Mouse (Mus musculus) common myeloid progenitor, adult 5-6 weeks (primary cell): Measurements from ENCODE around the gene Spryd4. TPM values are rescaled to one million over a fixed set of nuclear protein-coding genes. Genes with fewer than 3 reads are reported as not detected.
A peak's percentile ranks its signal among the peaks of the same experiment; 100 is the strongest.
"Not testable (repeated sequence)": the region's sequence is repeated elsewhere in the genome, so short reads cannot be mapped to it uniquely, and the experiment has no call there.

Experiments used
- ATAC-seq: replicated peaks from 2 replicates; pipeline ENCODE4 v1.8.0; 2016; ENCODE audit warnings: low read depth, mild to moderate bottlenecking, moderate TSS enrichment, inconsistent platforms; ENCODE audit not compliant: poor library complexity, severe bottlenecking
- total RNA-seq: library from RNA; stranded (forward); fragments of 200-1000, 187-1606 nt; gene quantifications from 2 replicates; pipeline ENCODE4 v1.2.3, GENCODE M21; 2017

Gene Spryd4
- total RNA-seq, 1 experiment from 2014 or later: 24.8 TPM

GRCm38 (mm10) chr10:128228009-128228408 is 16.4 kb upstream of the Spryd4 start:
- ATAC-seq: no peak

GRCm38 (mm10) chr10:128227592-128227991 is 16.0 kb upstream of the Spryd4 start:
- no peak for ATAC-seq

- ATAC-seq: no peak
Measured at GRCm38 (mm10) chr10:128225538-128225937, 13.9 kb upstream of the Spryd4 start, which contains the start of gene Mip. TSS of gene Mip (plus strand) at chr10:128225838.

DNA sequence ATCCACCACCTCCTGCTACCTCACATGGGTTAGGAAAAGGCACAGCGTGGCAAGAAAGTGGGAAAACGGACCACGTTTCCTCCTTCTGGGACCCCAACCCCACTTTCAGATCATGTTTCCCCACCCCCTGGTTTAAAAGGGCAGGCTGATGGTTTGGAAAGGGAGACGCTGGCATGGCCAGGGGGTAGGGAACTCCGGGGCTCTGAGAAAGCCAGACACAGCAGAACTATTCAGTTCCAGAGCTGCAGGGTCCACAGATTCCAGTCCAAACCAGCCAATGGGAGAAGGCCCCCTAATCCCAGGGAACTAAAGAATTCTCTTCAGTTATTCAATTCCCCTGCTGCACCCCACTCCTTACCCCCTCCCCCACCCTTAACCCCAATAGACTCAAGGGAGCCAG is 13.5 kb upstream of the Spryd4 start:
- ATAC-seq: no peak

DNA sequence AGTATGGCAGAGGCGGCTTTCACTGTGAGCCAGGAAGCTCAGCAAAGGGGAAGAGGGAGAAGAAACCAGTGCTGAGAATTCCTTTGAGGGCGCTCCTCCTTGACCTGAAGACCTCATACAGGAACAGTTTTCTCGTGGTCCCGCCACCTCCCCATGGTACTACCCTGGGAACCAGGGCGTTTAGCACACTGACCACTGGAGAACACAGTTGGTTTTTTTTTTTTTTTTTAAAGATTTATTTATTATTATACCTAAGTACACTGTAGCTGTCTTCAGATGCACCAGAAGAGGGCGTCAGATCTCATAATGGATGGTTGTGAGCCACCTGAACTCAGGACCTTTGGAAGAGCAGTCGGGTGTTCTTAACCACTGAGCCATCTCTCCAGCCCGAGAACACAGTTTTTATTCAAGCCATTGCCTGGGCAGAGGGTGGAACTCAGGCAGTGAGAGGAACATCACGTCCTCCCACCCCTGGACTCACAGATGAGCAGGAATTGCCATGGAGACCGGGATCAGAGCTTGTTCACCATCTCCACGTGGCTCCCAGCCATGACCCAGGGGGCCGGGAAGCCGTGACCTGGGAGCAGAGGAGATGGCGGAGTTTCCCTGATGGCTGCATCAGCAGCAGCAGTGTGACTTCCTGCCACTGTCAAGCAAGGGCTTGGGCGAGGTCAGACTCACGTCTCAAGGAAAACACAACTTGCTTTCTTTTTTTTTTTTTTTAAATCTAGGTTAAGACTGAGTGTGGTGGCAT is 10.1 kb upstream of the Spryd4 start:
- no peak for ATAC-seq

GRCm38 (mm10) chr10:128218387-128219117 is 6.9 kb upstream of the Spryd4 start:
- ATAC-seq: peak; percentile 84

- no peak for ATAC-seq
Measured at GRCm38 (mm10) chr10:128214981-128215380, 3.4 kb upstream of the Spryd4 start.

DNA sequence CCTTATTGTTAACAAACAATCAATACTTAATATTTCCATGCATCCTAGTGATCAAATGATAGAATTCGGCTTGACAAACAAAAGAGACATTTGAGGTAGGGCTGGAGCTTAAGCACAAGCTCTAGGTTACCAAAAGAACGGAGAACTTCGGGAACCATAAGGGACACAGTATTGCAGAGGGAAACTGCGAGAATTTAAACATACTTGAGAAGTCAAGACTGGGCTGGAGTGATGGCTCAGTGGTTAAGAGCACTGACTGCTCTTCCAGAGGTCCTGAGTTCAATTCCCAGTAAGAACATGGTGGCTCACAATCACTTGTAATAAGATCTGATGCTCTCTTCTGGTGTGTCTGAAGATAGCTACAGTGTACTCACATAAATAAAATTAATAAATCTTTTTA is 2.5 kb upstream of the Spryd4 start:
- not testable (repeated sequence) for ATAC-seq

DNA sequence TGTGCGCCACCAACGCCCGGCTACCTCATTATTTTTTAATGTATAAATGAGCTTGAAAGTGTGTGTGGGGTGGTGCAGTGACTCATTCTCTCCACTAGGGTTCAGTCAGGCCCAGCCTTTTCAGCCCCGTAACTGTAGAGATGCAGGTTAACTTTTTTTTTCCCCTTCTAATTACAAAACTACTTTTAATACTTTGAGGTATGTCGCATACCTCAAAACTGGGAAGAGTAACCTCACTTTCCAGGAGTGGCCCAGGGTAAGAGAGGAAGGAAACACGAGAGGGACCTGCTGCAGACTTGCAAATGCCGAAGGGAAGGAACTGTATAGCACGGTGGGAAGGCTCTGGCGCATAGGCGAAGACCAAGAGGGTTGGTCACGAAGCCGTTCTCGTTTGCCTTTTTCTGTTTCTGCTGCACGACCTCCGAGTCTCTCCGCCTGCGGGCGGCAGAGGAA is 1.3 kb upstream of the Spryd4 start:
- ATAC-seq: peak; percentile 68

DNA sequence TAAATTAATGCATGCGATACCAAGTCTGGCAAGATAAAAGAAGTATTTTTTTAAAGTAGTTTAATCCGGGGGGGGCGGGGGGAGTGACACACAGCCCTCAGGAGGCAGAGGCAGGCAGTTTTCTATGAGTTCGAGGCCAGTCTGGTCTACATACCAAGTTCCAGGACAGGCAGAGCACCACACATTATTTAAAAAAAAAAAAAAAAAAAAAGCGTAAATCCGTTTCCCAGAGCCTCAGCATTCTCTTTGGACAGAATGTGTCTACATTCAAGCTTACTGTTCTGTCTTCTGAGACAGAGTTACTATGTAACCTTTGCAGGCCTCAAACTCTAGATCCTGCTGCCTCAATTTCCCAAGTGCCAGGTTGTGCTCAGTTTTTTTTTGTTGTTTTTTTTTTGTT is 541 bp upstream of the Spryd4 start:
- no peak for ATAC-seq

DNA sequence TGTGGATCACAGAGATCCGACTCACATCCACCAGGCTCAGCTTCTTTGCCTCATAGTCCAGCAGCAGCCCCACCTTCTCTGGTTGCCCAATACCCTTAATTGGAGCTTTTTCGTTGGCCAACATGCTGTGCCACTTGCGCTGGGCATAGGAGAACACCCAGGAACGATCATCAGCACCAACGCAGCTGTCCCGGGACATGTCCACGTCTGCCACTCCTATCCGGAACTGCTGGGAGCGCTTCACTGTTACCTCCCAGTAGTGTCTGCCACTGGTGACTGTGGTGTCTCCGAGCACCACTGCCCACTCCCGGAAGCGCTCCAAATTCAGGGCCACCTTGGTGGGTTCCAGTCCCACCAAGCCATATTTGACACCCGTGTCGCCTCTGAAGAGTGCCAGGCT is 653 bp downstream of the Spryd4 start:
- ATAC-seq: peak; percentile 22

DNA sequence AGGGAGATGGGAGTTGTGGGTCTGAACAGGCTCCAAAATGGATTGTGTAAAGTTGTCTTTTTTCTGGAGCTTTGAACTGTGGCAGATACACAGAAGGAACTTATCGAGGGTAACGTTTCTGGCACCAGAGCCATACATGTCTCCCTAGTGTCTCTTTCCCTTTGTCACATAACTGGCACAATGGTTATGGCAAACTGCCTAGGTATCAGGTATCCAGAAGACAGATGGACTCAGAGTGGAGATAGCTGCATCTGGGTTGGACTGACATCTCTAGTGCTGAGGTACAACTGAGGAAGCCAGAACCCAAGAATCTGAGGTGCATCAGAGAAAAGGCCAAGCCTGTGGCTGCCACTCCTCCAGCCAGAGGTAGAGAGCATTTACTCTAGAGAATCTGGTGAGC is 1.5 kb downstream of the Spryd4 start:
- ATAC-seq: no peak

DNA sequence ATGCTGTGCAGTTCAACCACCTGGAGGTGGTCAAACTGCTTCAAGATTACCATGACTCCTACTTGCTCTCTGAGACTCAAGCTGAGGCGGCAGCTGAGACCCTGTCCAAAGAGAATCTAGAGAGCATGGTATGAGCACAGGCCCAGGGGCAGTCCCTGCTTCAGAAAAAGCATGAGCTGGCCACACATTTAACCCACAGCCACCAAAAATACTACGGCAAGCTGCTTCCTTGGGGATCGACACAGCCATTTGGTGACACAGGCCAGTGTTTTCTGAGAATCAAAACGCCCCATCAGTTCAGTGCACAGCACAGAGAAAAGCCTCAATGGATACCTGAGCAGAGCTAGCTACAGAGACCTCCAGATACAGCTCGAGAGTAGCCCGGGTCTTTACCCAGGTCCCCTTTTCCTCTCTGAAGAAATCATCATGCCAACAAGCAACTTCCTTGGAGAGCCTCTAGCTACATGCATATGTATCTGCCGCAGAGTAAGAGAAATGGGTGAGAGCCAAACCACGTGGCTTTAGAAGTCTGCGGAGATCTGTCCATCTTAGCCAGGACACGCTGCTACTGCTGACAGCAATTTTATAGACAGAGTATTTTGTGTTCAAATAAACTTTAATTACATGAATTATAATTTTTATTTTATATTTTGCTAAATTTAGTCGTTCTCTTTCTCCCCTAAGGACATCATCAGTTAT is 2.1 kb downstream of the Spryd4 start:
- ATAC-seq: no peak

DNA sequence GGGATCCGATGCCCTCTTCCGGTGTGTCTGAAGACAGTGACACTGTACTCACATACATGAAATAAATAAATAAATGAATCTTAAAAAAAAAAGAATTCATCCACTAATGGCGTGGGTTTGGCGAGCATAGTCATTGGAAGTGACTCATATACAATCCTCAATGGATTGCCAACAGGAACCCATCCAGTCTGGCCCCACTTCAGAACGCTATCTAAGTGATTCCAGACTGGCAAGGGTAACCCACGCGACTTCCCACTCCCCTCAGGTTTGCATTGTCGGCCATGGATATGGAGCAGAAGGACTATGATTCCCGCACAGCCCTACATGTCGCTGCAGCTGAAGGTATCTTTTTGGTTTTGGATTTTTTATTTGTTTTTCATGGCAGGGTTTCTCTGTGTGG is 3.3 kb downstream of the Spryd4 start:
- no peak for ATAC-seq

DNA sequence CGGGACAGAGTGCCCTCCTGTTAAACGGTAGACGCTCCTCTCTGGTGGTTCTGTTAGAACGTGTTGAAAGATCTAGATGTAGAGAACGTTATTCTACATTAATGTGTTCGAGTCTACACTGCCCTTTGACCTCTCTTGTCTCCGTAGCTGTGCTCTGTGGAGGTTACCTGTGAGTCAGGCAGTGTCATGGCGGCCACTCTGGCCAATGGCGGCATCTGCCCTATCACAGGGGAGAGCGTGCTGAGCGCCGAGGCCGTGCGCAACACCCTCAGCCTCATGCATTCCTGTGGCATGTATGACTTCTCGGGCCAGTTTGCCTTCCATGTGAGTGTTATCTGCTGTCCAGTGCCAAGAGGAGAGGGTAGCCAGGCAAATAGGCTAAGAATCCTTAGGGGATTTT is 6.7 kb downstream of the Spryd4 start:
- ATAC-seq: no peak

DNA sequence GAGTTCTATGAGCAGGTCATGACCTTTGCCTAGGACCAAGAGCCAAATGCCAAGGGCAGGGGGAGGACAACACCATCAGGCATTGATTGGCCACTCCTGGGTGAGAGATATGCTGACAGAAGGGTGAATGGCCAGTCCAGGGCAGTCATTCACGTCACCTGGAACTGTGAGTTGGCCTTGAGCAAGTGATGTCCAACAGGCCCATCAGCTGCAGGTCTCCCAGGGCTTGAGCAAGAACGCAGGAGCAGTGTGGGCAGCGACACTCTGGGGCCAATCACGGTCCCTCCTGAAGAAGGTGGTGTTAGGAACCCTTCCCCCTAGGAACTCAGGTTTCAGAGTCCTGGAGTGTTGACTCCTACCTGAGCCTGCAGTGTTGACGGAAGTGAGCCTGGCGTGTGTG is 9.8 kb downstream of the Spryd4 start:
- ATAC-seq: no peak

- ATAC-seq: peak; percentile 39
Measured at GRCm38 (mm10) chr10:128194551-128195461, 16.8 kb downstream of the Spryd4 start.

- ATAC-seq: peak; percentile 99
Measured at GRCm38 (mm10) chr10:128194024-128194550, 17.5 kb downstream of the Spryd4 start, which contains the start of gene Gls2. TSS of gene Gls2 (plus strand) at chr10:128194457.

- ATAC-seq: no peak
Measured at GRCm38 (mm10) chr10:128193113-128193512, 18.5 kb downstream of the Spryd4 start.
